Mouse (Mus musculus): ENCODE measurements around the gene H2afy.
A peak's percentile ranks its signal among the peaks of the same experiment; 100 is the strongest.

The H2afy gene

GRCm38 (mm10) chr13:56144021-56144420, 7.9 kb upstream of the H2afy start:
- DNase-seq: no peak

- no peak for DNase-seq
These were observed 7.0 kb upstream of the H2afy start for GRCm38 (mm10) chr13:56143151-56143513.

GRCm38 (mm10) chr13:56142382-56143150, 6.4 kb upstream of the H2afy start:
- DNase-seq: no peak

GRCm38 (mm10) chr13:56139167-56139751, 3.1 kb upstream of the H2afy start:
- DNase-seq: no peak

GRCm38 (mm10) chr13:56135231-56136052, 719 bp downstream of the H2afy start:
- DNase-seq: peak; percentile 87

- peak; percentile 69 for DNase-seq
These were observed 1.5 kb downstream of the H2afy start for GRCm38 (mm10) chr13:56134631-56135181.

- DNase-seq: peak; percentile 32
These were observed 2.1 kb downstream of the H2afy start for GRCm38 (mm10) chr13:56134031-56134430.

- DNase-seq: no peak
These were observed 3.2 kb downstream of the H2afy start for GRCm38 (mm10) chr13:56132941-56133340.

- peak; percentile 65 for DNase-seq
These were observed 3.7 kb downstream of the H2afy start for GRCm38 (mm10) chr13:56132326-56132936.

- peak; percentile 38 for DNase-seq
These were observed 5.6 kb downstream of the H2afy start for GRCm38 (mm10) chr13:56130544-56130943.

GRCm38 (mm10) chr13:56129578-56129977, 6.6 kb downstream of the H2afy start:
- no peak for DNase-seq

GRCm38 (mm10) chr13:56129014-56129413, 7.1 kb downstream of the H2afy start:
- DNase-seq: no peak

GRCm38 (mm10) chr13:56125632-56126031, 10.5 kb downstream of the H2afy start:
- no peak for DNase-seq

- no peak for DNase-seq
These were observed 13.1 kb downstream of the H2afy start for GRCm38 (mm10) chr13:56123075-56123474.

GRCm38 (mm10) chr13:56117991-56118765, 18.0 kb downstream of the H2afy start:
- no peak for DNase-seq

- DNase-seq: no peak
These were observed 20.3 kb downstream of the H2afy start for GRCm38 (mm10) chr13:56115906-56116305.

GRCm38 (mm10) chr13:56115386-56115785, 20.8 kb downstream of the H2afy start:
- DNase-seq: no peak

GRCm38 (mm10) chr13:56113431-56114248, 22.5 kb downstream of the H2afy start:
- no peak for DNase-seq

GRCm38 (mm10) chr13:56112980-56113379, 23.2 kb downstream of the H2afy start:
- DNase-seq: no peak

- peak; percentile 31 for DNase-seq
These were observed 23.7 kb downstream of the H2afy start for GRCm38 (mm10) chr13:56112496-56112895.

GRCm38 (mm10) chr13:56111601-56112000, 24.6 kb downstream of the H2afy start:
- no peak for DNase-seq

Data from thymus, postnatal 25 days (tissue).